Mouse (Mus musculus): Measurements from ENCODE around the gene 4930558K02Rik. TPM values are rescaled to one million over a fixed set of nuclear protein-coding genes. Genes with fewer than 3 reads are reported as not detected.

Gene 4930558K02Rik
- polyA plus RNA-seq, 1 experiment: not detected

DNA sequence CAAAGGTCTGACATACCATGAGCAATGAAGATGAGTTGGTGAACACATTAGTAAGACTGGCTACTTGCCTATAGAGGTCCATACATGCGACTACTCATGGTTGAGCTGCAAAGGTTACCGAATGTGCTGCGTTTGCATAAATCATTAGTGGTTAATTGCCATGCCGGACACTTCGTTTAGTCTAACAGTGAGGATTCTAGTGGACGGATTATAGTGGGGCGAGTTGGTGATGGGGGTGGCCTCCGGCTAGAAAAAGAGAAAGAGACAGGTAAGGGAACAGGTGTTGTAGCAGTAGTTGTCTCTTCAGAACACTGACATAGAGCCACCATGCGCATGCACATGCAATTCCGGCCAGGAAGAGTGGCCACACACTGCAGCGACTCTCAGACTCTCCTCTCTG is 12.4 kb upstream of the 4930558K02Rik start:
- DNase-seq (ENCODE audit: low read depth): no peak
- TF ChIP-seq POLR2A (IDR thresholded peaks at IDR 0.05; ENCODE audit: borderline replicate concordance, extremely low read depth, insufficient read depth, insufficient read length, poor library complexity, severe bottlenecking): no peak
- TF ChIP-seq CTCF (IDR thresholded peaks at IDR 0.05; ENCODE audit: borderline replicate concordance, extremely low read depth, insufficient read depth, insufficient read length): no peak

DNA sequence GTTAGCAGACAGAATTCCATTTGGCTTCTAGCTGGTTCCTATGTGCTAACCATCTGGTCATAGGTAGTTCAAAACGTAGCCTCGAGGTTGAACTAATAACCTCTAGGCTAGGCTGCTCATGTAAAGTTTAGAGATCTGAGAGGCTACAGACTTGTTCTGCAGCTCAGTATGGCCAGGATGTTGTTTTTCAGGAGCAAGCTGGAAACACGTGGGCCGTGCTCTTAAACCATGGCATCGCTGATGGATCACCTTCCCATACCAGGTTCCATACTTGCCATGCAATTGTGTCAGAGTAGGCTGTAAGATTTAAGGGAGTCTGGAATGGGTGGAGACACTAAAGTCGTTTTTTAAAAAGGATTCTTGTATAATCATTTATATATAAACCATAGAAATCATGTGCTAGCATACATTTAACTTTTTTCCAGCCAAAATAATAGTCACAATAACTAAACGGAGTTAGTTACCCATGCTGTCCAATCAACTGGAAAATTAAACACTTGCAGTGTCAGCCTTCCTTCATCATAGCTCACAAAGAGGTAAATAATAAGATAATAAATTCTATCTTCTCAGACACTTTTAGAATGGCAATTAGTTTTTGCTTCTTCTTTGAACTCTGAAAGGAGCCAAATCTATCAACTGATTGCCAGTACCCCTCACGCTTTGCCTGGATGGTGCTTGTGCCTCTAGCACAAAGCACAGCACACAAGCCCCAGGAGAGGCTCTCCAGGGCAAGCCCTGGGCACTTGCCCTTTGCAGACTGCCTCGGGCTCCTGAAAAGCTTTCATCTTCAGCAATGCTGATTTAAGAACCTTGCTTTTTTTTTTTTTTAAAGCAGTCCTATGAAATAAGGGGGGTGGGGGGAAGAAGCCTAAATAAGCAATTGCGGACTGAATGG is 11.5 kb upstream of the 4930558K02Rik start:
- no peak for DNase-seq (ENCODE audit: low read depth)

DNA sequence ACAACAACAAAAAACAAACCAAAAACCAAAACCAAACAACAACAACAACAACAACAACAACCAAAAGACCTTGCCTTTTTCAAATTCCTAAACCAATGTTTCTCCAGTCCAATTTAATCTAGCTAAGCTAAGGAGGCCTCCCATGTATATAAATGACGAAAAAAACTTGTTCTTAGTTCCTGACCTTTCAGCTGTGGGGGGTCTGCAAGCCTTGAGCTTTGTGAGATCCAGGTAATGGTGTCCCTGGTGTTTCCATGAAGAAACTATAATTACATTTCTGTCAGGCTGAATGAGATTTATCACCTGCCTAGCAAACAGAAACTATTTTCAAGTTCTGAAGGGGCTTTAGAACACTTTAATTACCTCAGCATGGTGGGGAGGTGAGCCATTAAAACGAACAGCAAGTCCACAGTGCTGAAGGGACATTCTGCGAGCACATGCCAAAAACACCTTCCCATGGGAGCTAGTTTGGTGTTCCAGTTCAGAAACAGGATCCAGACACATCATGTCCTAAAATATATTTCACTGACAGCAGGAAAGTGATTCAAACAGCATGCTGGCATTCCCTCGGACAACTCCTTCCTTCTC is 4.6 kb upstream of the 4930558K02Rik start:
- no peak for DNase-seq (ENCODE audit: low read depth)

More for the DNA sequence above, 11.5 kb upstream of the 4930558K02Rik start:
- TF ChIP-seq CTCF (IDR thresholded peaks at IDR 0.05; ENCODE audit: borderline replicate concordance, extremely low read depth, insufficient read depth, insufficient read length) (no peak), POLR2A (IDR thresholded peaks at IDR 0.05; ENCODE audit: borderline replicate concordance, extremely low read depth, insufficient read depth, insufficient read length, poor library complexity, severe bottlenecking) (no peak)

DNA sequence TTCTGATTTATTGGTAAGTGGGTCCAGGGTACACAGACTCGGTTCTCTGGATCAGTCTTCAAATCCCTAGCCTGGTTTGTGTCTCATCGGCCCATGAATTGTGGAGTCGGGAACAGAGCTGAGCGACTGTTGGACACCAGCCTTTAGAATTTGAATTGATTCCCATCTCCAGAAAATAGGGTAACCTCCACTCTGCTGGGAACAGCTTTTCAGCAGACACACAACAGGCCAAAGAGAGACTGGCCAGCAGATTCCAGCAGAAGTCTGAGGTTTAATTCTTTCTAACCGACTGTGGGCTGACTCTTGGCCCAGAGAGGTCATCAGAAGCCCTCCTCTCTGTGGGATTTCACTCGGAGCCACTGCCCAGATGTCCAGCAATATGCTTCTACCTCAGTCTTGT is 4.0 kb upstream of the 4930558K02Rik start:
- no peak for DNase-seq (ENCODE audit: low read depth)
- TF ChIP-seq CTCF (IDR thresholded peaks at IDR 0.05; ENCODE audit: borderline replicate concordance, extremely low read depth, insufficient read depth, insufficient read length): no peak
- TF ChIP-seq POLR2A (IDR thresholded peaks at IDR 0.05; ENCODE audit: borderline replicate concordance, extremely low read depth, insufficient read depth, insufficient read length, poor library complexity, severe bottlenecking): no peak

More for the DNA sequence above, 4.6 kb upstream of the 4930558K02Rik start:
- TF ChIP-seq CTCF (IDR thresholded peaks at IDR 0.05; ENCODE audit: borderline replicate concordance, extremely low read depth, insufficient read depth, insufficient read length): no peak
- no peak for TF ChIP-seq POLR2A (IDR thresholded peaks at IDR 0.05; ENCODE audit: borderline replicate concordance, extremely low read depth, insufficient read depth, insufficient read length, poor library complexity, severe bottlenecking)

DNA sequence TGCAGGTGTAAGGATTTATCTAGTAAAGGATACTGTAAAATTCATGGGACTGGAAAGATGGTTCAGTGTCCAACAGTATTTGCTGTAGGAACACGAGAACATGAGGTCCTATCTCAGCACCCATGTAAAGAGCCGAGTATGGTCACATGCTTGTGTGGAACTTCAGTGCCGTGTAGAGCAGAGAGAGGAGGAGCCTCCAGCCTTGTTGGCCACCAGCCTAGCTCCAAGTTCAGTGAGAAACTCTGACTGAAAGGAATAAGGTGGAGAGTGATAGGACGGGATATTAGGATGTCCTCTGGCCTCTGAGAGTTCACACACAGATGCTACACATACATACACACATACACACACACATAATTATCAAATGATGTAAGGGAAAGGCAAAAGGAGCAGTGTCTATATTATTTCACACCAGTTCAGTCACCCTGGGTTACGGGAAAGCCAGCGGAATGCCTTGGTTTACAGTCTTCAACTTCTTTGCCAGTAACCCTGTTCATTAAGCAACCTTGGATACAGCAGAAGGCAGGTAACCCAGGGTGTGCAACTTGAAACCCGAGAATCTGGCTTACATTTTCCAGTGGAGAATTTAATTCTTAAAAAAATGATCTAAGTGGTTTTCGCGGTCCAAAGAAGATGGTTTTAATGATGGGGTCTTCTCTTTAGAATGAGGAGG is 1.3 kb upstream of the 4930558K02Rik start:
- no peak for DNase-seq (ENCODE audit: low read depth)

DNA sequence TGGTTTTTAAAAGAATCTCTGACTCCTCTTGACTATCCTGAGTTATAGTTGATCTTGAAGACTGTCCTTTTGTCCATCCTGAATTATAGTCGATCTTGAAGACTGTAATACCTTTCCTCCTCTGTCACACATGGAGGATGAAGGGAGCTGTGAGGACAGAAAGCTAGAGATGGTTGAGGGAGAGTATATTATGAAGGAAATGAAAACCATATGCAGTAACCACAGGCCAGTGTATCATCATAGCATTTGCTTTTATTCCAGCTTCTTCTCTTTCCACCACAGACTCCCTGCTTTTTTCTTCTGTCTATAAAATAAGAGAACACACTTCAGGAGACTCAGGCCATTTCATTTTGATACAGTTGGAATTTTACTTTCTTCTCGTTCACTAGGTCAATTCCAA is 610 bp upstream of the 4930558K02Rik start:
- no peak for DNase-seq (ENCODE audit: low read depth)
- TF ChIP-seq POLR2A (IDR thresholded peaks at IDR 0.05; ENCODE audit: borderline replicate concordance, extremely low read depth, insufficient read depth, insufficient read length, poor library complexity, severe bottlenecking) (no peak), CTCF (IDR thresholded peaks at IDR 0.05; ENCODE audit: borderline replicate concordance, extremely low read depth, insufficient read depth, insufficient read length) (no peak)

More for the DNA sequence above, 1.3 kb upstream of the 4930558K02Rik start:
- TF ChIP-seq POLR2A (IDR thresholded peaks at IDR 0.05; ENCODE audit: borderline replicate concordance, extremely low read depth, insufficient read depth, insufficient read length, poor library complexity, severe bottlenecking) (no peak), CTCF (IDR thresholded peaks at IDR 0.05; ENCODE audit: borderline replicate concordance, extremely low read depth, insufficient read depth, insufficient read length) (no peak)

DNA sequence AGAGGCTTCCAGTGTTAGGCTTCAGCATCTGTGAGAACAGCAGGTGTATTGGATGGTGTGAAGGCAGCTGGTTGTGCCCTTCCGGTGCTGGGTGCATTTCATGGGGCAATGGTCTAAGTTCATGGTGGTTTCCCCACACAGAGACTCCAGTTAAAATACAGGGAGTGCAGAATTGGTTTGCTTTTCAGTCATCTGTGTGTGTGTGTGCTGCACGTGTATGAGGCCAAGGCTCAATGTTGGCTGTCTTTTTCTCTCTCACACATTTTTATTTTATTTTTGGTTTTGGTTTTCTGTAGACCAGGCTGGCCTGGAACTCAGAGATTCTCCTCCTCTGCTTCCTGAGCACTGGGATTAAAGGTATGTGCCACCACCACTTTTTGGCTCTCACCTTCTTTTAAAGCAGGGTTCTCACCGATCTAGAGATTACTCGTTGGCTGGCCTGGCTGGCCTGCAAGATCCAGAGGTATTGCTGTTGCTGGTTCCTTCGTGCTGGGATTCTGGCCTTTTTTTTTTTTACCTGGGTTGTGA is 1.2 kb downstream of the 4930558K02Rik start:
- no peak for DNase-seq (ENCODE audit: low read depth)
- no peak for TF ChIP-seq POLR2A (IDR thresholded peaks at IDR 0.05; ENCODE audit: borderline replicate concordance, extremely low read depth, insufficient read depth, insufficient read length, poor library complexity, severe bottlenecking)
- TF ChIP-seq CTCF (IDR thresholded peaks at IDR 0.05; ENCODE audit: borderline replicate concordance, extremely low read depth, insufficient read depth, insufficient read length): no peak

GRCm38 (mm10) chr1:161977331-161977730 is 2.1 kb downstream of the 4930558K02Rik start:
- TF ChIP-seq POLR2A (IDR thresholded peaks at IDR 0.05; ENCODE audit: borderline replicate concordance, extremely low read depth, insufficient read depth, insufficient read length, poor library complexity, severe bottlenecking) (no peak), CTCF (IDR thresholded peaks at IDR 0.05; ENCODE audit: borderline replicate concordance, extremely low read depth, insufficient read depth, insufficient read length) (no peak)
- DNase-seq (ENCODE audit: low read depth): no peak

DNA sequence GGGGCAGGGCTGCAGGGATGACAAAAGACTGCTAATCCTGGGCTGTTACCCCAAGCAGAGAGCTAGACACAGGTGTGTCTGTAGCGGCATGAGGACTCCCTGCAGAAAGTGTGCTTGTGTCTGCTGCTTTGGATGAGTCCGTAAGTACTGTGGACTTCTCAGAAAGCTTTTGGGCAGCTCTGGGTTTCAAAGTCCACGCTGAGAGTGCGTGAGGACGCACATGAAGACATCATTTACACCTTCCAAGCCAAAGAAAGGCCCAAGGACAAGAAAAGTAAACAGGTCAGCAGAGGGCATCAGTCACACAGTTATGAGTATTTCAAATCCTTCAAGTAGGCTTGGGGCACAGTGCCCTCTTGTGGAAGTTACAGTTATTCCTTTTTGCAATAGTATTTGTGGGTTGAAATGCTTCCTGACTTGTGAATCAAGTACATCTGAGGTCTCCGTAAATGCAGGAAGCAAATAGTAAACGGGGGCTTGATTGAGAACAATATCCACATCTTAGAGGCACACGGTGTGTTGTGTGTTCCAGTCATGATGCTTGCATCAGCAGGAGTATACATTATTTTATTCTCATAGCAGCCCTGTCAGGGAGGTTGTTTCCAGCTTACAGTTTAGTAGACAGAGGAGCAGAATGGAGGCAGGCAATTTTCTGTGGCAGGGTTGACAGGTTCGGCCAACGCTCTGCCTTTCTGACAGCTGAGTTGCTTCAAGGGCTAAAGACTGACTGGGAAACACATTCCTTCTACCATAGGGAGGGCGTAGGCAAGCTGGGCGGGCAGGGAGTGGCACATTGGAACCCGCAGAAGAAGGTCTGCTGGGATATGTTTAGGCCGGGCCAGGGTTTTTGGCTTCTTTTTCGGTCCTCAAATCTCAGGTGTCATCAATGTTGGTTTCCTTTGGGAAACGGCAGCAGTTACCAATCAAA is 2.9 kb downstream of the 4930558K02Rik start:
- peak; percentile 94 for DNase-seq (ENCODE audit: low read depth)
- TF ChIP-seq POLR2A (IDR thresholded peaks at IDR 0.05; ENCODE audit: borderline replicate concordance, extremely low read depth, insufficient read depth, insufficient read length, poor library complexity, severe bottlenecking) (no peak), CTCF (IDR thresholded peaks at IDR 0.05; ENCODE audit: borderline replicate concordance, extremely low read depth, insufficient read depth, insufficient read length) (peak; percentile 67; the same call in 1 of the 2 replicates)

- no peak for DNase-seq (ENCODE audit: low read depth)
- TF ChIP-seq POLR2A (IDR thresholded peaks at IDR 0.05; ENCODE audit: borderline replicate concordance, extremely low read depth, insufficient read depth, insufficient read length, poor library complexity, severe bottlenecking) (no peak), CTCF (IDR thresholded peaks at IDR 0.05; ENCODE audit: borderline replicate concordance, extremely low read depth, insufficient read depth, insufficient read length) (no peak)
Measured at GRCm38 (mm10) chr1:161972233-161972632, 7.2 kb downstream of the 4930558K02Rik start.

Data from brain, embryonic 14.5 days (tissue).